15 mouse cellular contexts compared by ENCODE assay signal in genomic region chr11:60387944-60388343, GRCm38 (mm10).
"Had no signal": no experiment of that assay in that cellular context is flagged by ENCODE, and none has a peak within 500 bp of the region (broad histone marks: within the 10 kb centered on the region; RNA-seq: fewer than 3 reads in every experiment).

No protein-coding gene starts in this region.

- H3K9me3 ChIP-seq: midbrain, embryonic 10.5 days; midbrain, embryonic 12.5 days; neural tube, embryonic 13.5 days; neural tube, embryonic 15.5 days had no signal

- DNase-seq: lung, adult 18-20 months; lung, embryonic 14.5 days; lung, postnatal 10 days; lung, postnatal 4 days; midbrain, embryonic 14.5 days; right cerebral cortex, postnatal 14 days; spleen, adult 18-20 months; thymus, adult 18-20 months; thymus, postnatal 14 days; thymus, postnatal 36 days had no signal

- H3K36me3 ChIP-seq: midbrain, embryonic 10.5 days; midbrain, embryonic 12.5 days; neural tube, embryonic 13.5 days; neural tube, embryonic 15.5 days had no signal

- H3K27me3 ChIP-seq: midbrain, embryonic 12.5 days; neural tube, embryonic 13.5 days; neural tube, embryonic 15.5 days had no signal

- H3K9ac ChIP-seq: lung, embryonic 14.5 days; midbrain, embryonic 12.5 days; neural tube, embryonic 13.5 days; neural tube, embryonic 15.5 days had no signal

- H3K4me2 ChIP-seq: lung, embryonic 14.5 days; midbrain, embryonic 12.5 days; neural tube, embryonic 13.5 days; neural tube, embryonic 15.5 days had no signal

- H3K27ac ChIP-seq: midbrain, embryonic 10.5 days; midbrain, embryonic 12.5 days; neural tube, embryonic 13.5 days; neural tube, embryonic 15.5 days had no signal

- H3K4me3 ChIP-seq: midbrain, embryonic 10.5 days; midbrain, embryonic 12.5 days; myocyte; neural tube, embryonic 13.5 days; neural tube, embryonic 15.5 days had no signal
